Mouse (Mus musculus): ENCODE data around the gene Msrb3. TPM values are rescaled to one million over a fixed set of nuclear protein-coding genes. Genes with fewer than 3 reads are reported as not detected.
A peak's percentile ranks its signal among the peaks of the same experiment; 100 is the strongest.

Msrb3 gene
- polyA plus RNA-seq, 1 experiment from 2014 or later = 20.6 TPM

GRCm38 (mm10) chr10:120916250-120916649, 17.3 kb upstream of the Msrb3 start:
- Histone ChIP-seq H3K4me2 (no peak overlapping the region), H3K36me3 (peaks cover 16% of the 10 kb centered on the region; the same call in 1 of the 2 replicates), H3K27me3 (replicated peaks) (no peaks in the 10 kb centered on the region), H3K9ac (no peak overlapping the region), H3K4me1 (peaks cover 33% of the 10 kb centered on the region), H3K27ac (replicated peaks) (no peak overlapping the region), H3K4me3 (no peak overlapping the region), H3K9me3 (no peaks in the 10 kb centered on the region)
- 78% methylated on average over 5 of the region's 5 CpGs for WGBS
- ATAC-seq (ENCODE audit: extremely low read depth, insufficient number of reproducible peaks, low FRiP score, low TSS enrichment) = no peak

- Histone ChIP-seq H3K4me1 (peaks cover 26% of the 10 kb centered on the region), H3K27ac (replicated peaks) (peak overlapping the region; percentile 91), H3K4me3 (no peak overlapping the region), H3K9me3 (no peaks in the 10 kb centered on the region), H3K27me3 (replicated peaks) (no peaks in the 10 kb centered on the region), H3K36me3 (0 out of 2 replicates have a peak, but pooled peaks cover 8% of the 10 kb centered on the region), H3K4me2 (peak overlapping the region; percentile 56), H3K9ac (peak overlapping the region; percentile 55)
- ATAC-seq (ENCODE audit: extremely low read depth, insufficient number of reproducible peaks, low FRiP score, low TSS enrichment) = peak; percentile 54; the same call in 1 of the 2 replicates
- 35% methylated on average over 15 of the region's 15 CpGs for WGBS
Observed at GRCm38 (mm10) chr10:120914948-120915631, 16.2 kb upstream of the Msrb3 start.

GRCm38 (mm10) chr10:120914286-120914685, 15.4 kb upstream of the Msrb3 start:
- WGBS = 65% methylated on average over 7 of the region's 7 CpGs
- Histone ChIP-seq H3K4me2 (no peak overlapping the region), H3K27me3 (replicated peaks) (no peaks in the 10 kb centered on the region), H3K27ac (replicated peaks) (peak overlapping the region; percentile 91), H3K4me3 (no peak overlapping the region), H3K9me3 (no peaks in the 10 kb centered on the region), H3K36me3 (0 out of 2 replicates have a peak, but pooled peaks cover 5% of the 10 kb centered on the region), H3K9ac (0 out of 2 replicates have a peak overlapping the region, but pooled peaks have one; percentile 28), H3K4me1 (peaks cover 34% of the 10 kb centered on the region)
- no peak for ATAC-seq (ENCODE audit: extremely low read depth, insufficient number of reproducible peaks, low FRiP score, low TSS enrichment)

- no peak for ATAC-seq (ENCODE audit: extremely low read depth, insufficient number of reproducible peaks, low FRiP score, low TSS enrichment)
- no peaks in the 10 kb centered on the region for H3K27me3 ChIP-seq (replicated peaks)
- H3K9ac ChIP-seq = no peak overlapping the region
- 45% methylated on average over 7 of the region's 7 CpGs for WGBS
- H3K4me1 ChIP-seq = peaks cover 39% of the 10 kb centered on the region
- H3K27ac ChIP-seq (replicated peaks) = peak overlapping the region; percentile 91; the same call in 1 of the 2 replicates
- H3K4me2 ChIP-seq = no peak overlapping the region
- no peaks in the 10 kb centered on the region for H3K9me3 ChIP-seq
- H3K4me3 ChIP-seq = no peak overlapping the region
- 0 out of 2 replicates have a peak, but pooled peaks cover 5% of the 10 kb centered on the region for H3K36me3 ChIP-seq
Observed at GRCm38 (mm10) chr10:120913796-120914195, 14.9 kb upstream of the Msrb3 start.

- no peak overlapping the region for H3K4me3 ChIP-seq
- no peak for ATAC-seq (ENCODE audit: extremely low read depth, insufficient number of reproducible peaks, low FRiP score, low TSS enrichment)
- H3K4me1 ChIP-seq = peaks cover 43% of the 10 kb centered on the region
- H3K27ac ChIP-seq (replicated peaks) = no peak overlapping the region
- no peaks in the 10 kb centered on the region for H3K27me3 ChIP-seq (replicated peaks)
- H3K36me3 ChIP-seq = 0 out of 2 replicates have a peak, but pooled peaks cover 5% of the 10 kb centered on the region
- 70% methylated on average over 4 of the region's 4 CpGs for WGBS
- no peak overlapping the region for H3K4me2 ChIP-seq
- H3K9ac ChIP-seq = no peak overlapping the region
- H3K9me3 ChIP-seq = no peaks in the 10 kb centered on the region
Observed at GRCm38 (mm10) chr10:120911971-120912370, 13.1 kb upstream of the Msrb3 start.

GRCm38 (mm10) chr10:120908776-120909574, 10.1 kb upstream of the Msrb3 start:
- no peak overlapping the region for H3K9ac ChIP-seq
- peaks cover 21% of the 10 kb centered on the region for H3K4me1 ChIP-seq
- 54% methylated on average over 11 of the region's 11 CpGs for WGBS
- H3K27ac ChIP-seq (replicated peaks) = peak overlapping the region; percentile 51
- H3K27me3 ChIP-seq (replicated peaks) = no peaks in the 10 kb centered on the region
- H3K9me3 ChIP-seq = no peaks in the 10 kb centered on the region
- peaks cover 9% of the 10 kb centered on the region for H3K36me3 ChIP-seq
- no peak for ATAC-seq (ENCODE audit: extremely low read depth, insufficient number of reproducible peaks, low FRiP score, low TSS enrichment)
- peak overlapping the region; percentile 9; the same call in 1 of the 2 replicates for H3K4me2 ChIP-seq
- no peak overlapping the region for H3K4me3 ChIP-seq

GRCm38 (mm10) chr10:120904676-120905075, 5.8 kb upstream of the Msrb3 start:
- Histone ChIP-seq H3K36me3 (peaks cover 10% of the 10 kb centered on the region), H3K4me3 (no peak overlapping the region), H3K9me3 (no peaks in the 10 kb centered on the region), H3K4me2 (no peak overlapping the region), H3K4me1 (peaks cover 45% of the 10 kb centered on the region), H3K9ac (no peak overlapping the region), H3K27me3 (replicated peaks) (no peaks in the 10 kb centered on the region), H3K27ac (replicated peaks) (no peak overlapping the region)
- ATAC-seq (ENCODE audit: extremely low read depth, insufficient number of reproducible peaks, low FRiP score, low TSS enrichment) = no peak
- 86% methylated on average over 10 of the region's 10 CpGs for WGBS

- Histone ChIP-seq H3K4me1 (peaks cover 38% of the 10 kb centered on the region), H3K27ac (replicated peaks) (no peak overlapping the region), H3K27me3 (replicated peaks) (no peaks in the 10 kb centered on the region), H3K36me3 (peaks cover 10% of the 10 kb centered on the region), H3K9ac (no peak overlapping the region), H3K4me2 (no peak overlapping the region), H3K9me3 (no peaks in the 10 kb centered on the region), H3K4me3 (no peak overlapping the region)
- no peak for ATAC-seq (ENCODE audit: extremely low read depth, insufficient number of reproducible peaks, low FRiP score, low TSS enrichment)
- 73% methylated on average over 4 of the region's 4 CpGs for WGBS
Observed at GRCm38 (mm10) chr10:120903843-120904468, 5.1 kb upstream of the Msrb3 start.

- no peak for ATAC-seq (ENCODE audit: extremely low read depth, insufficient number of reproducible peaks, low FRiP score, low TSS enrichment)
- 55% methylated on average over 9 of the region's 9 CpGs for WGBS
Observed at GRCm38 (mm10) chr10:120901746-120902145, 2.8 kb upstream of the Msrb3 start.

GRCm38 (mm10) chr10:120900096-120900495, 1.2 kb upstream of the Msrb3 start:
- peaks cover 7% of the 10 kb centered on the region for H3K36me3 ChIP-seq
- ATAC-seq (ENCODE audit: extremely low read depth, insufficient number of reproducible peaks, low FRiP score, low TSS enrichment) = no peak
- peak overlapping the region; percentile 99 for H3K9ac ChIP-seq
- no peaks in the 10 kb centered on the region for H3K9me3 ChIP-seq
- WGBS = 64% methylated on average over 13 of the region's 13 CpGs
- peak overlapping the region; percentile 80 for H3K4me2 ChIP-seq
- peaks cover 56% of the 10 kb centered on the region for H3K4me1 ChIP-seq
- peak overlapping the region; percentile 97 for H3K27ac ChIP-seq (replicated peaks)
- H3K27me3 ChIP-seq (replicated peaks) = no peaks in the 10 kb centered on the region
- H3K4me3 ChIP-seq = peak overlapping the region; percentile 86

More at GRCm38 (mm10) chr10:120901746-120902145, 2.8 kb upstream of the Msrb3 start:
- Histone ChIP-seq H3K36me3 (peaks cover 10% of the 10 kb centered on the region), H3K27me3 (replicated peaks) (no peaks in the 10 kb centered on the region), H3K9ac (no peak overlapping the region), H3K4me1 (peaks cover 41% of the 10 kb centered on the region), H3K4me3 (no peak overlapping the region), H3K9me3 (no peaks in the 10 kb centered on the region), H3K4me2 (no peak overlapping the region), H3K27ac (replicated peaks) (no peak overlapping the region)

- peak; percentile 34; the same call in 1 of the 2 replicates for ATAC-seq (ENCODE audit: extremely low read depth, insufficient number of reproducible peaks, low FRiP score, low TSS enrichment)
- peak overlapping the region; percentile 97 for H3K27ac ChIP-seq (replicated peaks)
- H3K36me3 ChIP-seq = peaks cover 9% of the 10 kb centered on the region
- H3K4me3 ChIP-seq = peak overlapping the region; percentile 86
- under 1% methylated on average over 49 of the region's 49 CpGs for WGBS
- peak overlapping the region; percentile 99 for H3K9ac ChIP-seq
- peaks cover 73% of the 10 kb centered on the region for H3K4me1 ChIP-seq
- H3K27me3 ChIP-seq (replicated peaks) = no peaks in the 10 kb centered on the region
- peak overlapping the region; percentile 80 for H3K4me2 ChIP-seq
- no peaks in the 10 kb centered on the region for H3K9me3 ChIP-seq
Observed at GRCm38 (mm10) chr10:120898357-120898756, 544 bp downstream of the Msrb3 start.

Data from heart, embryonic 13.5 days (tissue).